Mouse (Mus musculus): ENCODE data around the gene Foxg1. TPM values are rescaled to one million over a fixed set of nuclear protein-coding genes. Genes with fewer than 3 reads are reported as not detected.

Gene Foxg1
- not detected for total RNA-seq (2023)

GRCm38 (mm10) chr12:49382565-49383520 lies at the start of gene Foxg1:
Gene Foxg1 (plus strand): TSS chr12:49382660.

GRCm38 (mm10) chr12:49384876-49385630 lies 2.6 kb downstream of the Foxg1 start, which contains the start of gene Gm43517:
Gene Gm43517 (plus strand): TSS chr12:49385174.

Other genes with a start within 250 kb of the Foxg1 start
- not detected for gene Gm43517, start 2.5 kb downstream of the Foxg1 start, total RNA-seq (2023)

All from monocyte, adult 59 days (primary cell).